Mouse (Mus musculus): ENCODE measurements at regions not wholly inside any gene's neighbourhood (a gene's known extent, or its start where the extent isn't known, plus 50 kb on each side); places are given as distances from the start of the nearest gene placed in this dataset.

DNA sequence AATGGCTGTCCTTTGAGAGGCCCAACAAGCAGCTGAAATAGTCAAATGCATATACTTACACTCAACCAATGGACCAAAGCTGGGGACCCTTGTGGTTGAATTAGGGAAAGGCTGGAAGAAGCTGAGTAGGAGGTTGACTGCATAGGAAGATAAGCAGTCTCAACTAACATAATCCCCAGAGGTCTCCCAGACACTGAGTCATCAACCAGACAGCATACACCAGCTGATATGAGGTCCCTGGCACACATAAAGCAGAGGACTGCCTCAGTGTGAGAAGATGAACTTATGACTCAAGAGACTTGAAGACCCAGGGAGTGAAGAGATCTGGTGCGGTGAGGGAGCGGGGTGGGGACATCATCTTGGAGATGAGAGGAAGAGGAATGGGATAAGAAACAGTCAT lies 863.8 kb downstream of the Nap1l3 start:
- no peak for DNase-seq (ENCODE audit: low read depth, low spot score)

DNA sequence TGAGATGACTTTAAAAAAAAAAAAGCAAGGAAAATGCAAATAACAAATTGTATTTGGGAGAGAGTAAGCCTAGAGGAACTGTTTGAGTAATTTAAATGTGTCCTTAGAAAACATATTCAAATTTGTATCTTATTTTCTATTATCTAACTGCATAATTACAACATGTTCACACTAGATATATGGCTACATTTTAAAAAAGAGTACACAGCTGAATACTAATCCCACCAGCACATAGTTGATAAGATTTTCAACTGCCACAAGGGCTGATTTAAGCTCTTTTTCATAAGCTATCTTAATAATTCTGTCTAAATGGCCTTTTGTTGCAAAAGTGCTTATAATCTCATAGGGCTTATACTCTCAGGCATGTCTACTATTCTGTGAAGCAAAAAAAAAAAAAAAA lies 877.4 kb downstream of the Nap1l3 start:
- DNase-seq (ENCODE audit: low read depth, low spot score): no peak

DNA sequence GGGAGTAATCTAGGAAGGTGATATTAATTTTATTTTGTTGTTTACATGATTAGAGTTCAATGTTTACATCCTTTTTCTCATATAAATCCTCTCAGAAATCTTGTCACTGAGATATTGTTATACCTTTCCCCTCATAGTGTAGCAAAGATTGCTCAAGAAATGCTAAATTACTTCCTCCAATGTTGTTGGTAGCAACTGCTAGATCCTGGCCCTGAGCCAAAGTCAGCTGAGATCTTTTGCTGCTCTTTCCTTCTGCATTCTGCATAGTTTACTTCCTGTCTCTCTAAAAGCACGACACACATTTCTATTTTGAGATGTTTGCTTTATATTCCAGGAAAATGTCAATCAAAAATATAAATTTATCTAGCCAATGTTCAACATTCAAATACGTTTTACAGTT lies 899.5 kb downstream of the Nap1l3 start:
- peak; percentile 0 for DNase-seq (ENCODE audit: low read depth, low spot score)

- no peak for DNase-seq (ENCODE audit: low read depth, low spot score)
These were observed 900.0 kb downstream of the Nap1l3 start for GRCm38 (mm10) chrX:121497219-121497618.

DNA sequence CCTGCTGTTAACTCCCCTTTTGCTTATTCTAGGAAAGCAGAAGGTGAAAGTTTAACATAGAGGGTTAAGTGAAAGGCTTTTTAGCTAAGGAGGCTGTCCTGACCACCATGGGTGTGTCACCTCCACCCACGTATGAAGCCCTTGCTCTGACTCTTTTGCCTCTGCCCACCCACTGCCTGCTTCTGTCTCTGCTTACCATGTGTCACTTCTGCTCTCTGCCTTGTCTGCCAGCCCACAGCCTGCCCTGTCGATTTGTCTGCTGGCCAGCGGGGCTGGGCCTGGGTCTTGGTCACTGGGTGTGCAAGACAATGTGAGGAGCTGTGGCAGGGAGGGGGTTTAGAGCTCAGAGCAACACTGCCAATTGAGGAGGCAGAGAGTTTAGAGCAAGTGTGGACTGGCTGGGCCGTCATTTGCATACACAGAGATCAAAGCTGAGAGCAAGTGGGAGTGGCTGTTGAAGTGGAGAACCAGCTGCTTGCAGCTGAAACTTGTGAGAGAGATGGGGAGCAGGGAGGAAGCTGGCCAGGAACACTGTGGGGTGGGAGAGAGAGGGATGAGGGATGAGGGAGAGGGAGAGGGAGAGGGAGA lies 917.7 kb downstream of the Nap1l3 start:
- no peak for DNase-seq (ENCODE audit: low read depth, low spot score)

GRCm38 (mm10) chrX:121429078-121429477 lies 968.1 kb downstream of the Nap1l3 start:
- no peak for DNase-seq (ENCODE audit: low read depth, low spot score)
